Mouse (Mus musculus) retina, postnatal 7 days (tissue): Measurements from ENCODE around the gene Adck1.

Experiments used
- DNase-seq: peaks from one replicate; pipeline ENCODE4 v3.0.0-alpha.2; 2012; ENCODE audit warnings: low read depth, low spot score

Adck1 gene

DNA sequence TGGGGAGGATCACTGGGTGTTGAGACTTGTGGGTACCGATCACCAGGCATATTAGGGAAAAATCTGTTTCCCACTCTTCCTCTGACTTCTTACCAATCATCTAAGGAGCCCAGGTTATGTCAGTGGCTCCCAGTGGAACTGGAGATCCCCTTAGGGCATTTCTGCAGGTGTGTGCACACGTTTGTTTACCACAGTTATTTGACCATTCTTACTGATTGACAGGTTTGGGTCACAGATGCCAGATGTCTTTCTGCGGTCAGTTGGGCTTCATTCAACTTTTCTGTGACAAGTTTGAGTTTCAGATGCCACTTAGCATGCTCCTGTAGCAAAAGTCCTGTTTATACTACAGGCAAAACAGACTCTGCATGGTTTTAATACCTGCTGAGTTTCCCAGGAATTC lies 112.5 kb downstream of the Adck1 start:
- no peak for DNase-seq

DNA sequence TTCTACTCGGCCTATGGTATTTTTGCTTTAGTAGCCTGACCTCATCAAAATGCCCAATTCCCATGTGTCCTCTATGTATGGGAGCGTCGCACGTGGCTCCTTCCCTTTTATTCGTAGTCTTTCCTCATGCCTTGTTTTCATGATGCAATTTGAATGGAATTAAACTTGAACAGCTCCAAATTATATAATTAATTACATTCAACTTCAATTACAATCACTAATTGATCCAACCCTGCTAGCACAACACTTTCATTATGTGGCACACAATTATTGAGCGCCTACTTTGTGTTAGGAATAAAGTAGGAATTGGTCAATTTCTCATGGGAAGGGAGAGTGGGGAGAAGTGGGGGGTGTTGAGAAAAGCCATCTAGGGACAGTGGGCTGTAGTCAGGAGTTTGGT lies 113.4 kb downstream of the Adck1 start:
- no peak for DNase-seq

DNA sequence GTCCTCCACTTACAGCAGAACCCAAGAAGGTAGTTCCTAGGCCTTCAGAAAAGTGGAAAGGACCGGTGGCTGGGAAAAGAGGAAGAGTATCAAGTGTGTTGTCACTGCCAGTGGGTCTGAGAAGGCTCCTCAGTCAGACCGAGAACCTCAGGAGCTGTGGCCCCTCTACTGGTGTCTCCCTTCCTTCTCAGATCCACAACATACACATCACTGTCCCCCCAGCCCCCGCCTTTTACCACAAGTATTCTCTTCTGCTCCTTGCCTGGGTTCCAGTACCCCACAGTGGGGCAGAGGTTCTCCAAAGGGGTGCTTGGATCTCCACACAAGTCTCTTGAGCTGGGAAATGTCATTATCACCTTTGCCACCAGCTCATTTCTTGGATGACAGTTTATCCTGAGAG lies 115.5 kb downstream of the Adck1 start:
- DNase-seq = no peak

DNA sequence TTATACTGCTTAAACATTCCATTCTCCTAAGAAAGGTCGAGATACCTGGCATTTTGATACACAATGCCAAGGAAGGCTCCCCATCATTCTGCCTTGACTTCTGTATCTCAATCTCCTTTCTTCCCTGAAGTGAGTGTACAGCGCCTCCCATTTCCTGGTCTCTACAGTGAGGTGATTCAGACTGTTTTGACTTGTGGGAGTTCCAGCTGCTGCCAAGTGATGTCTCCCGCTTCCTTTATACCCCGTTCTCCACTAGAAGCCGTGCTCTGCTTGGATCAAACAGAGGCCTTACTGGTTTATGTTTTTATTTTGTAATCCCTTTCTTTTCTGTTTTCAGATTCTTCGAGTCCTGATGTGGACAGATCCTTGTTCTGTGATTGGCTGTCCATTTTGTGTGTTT lies 116.3 kb downstream of the Adck1 start:
- DNase-seq = no peak

DNA sequence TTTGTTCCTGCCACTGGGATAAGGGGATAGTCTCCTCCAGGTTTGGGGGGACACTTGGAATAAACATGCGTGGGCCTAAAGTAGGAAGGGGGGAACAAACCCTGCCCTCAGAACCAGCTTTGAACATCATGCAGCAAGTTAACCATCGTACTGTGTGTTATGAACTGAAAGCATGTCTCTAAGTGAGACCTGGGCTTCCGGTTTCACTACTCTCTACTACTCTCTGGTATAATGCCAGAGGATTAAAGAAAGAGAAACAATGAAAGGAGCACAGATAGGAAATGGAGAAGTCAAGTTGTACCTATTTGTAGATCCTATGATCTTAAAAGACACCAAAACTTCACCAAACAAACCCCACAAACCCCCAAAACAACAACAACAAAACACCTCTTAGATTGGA lies 121.3 kb downstream of the Adck1 start:
- DNase-seq = no peak

DNA sequence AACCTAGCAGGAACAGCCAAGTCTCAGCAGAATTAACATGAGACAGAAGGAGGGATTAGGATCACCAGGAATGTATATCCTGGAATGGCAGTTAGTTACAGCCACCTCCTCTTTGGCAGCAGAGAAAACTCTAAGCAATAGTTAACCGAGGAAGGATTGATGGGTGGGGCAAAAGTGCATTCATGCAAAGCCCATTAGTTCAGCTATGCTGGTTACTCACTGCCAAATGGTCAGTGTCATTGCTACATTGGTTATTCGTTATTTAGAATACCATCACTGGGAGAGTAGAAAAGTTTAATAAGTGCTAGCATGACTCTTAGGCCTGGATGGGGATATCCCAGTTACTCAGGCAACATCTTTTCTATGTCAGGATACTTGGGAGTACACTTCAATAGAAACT lies 130.5 kb downstream of the Adck1 start:
- DNase-seq = no peak
